Mouse (Mus musculus) large intestine, adult 2 months (tissue): ENCODE data around the gene Rbm20. TPM values are rescaled to one million over a fixed set of nuclear protein-coding genes. Genes with fewer than 3 reads are reported as not detected.

ENCODE experiments used
- DNase-seq: peaks from one replicate; pipeline ENCODE4 v3.0.0-alpha.2; 2012; ENCODE audit warnings: low read depth, low spot score
- whole genome bisulfite sequencing: fragments of 180-500 bp; shearing (Covaris S2); methylation state at CpG from one replicate; pipeline ENCODE4 v1.1.7; 2018; 5-methylcytosine and 5-hydroxymethylcytosine counted together
- polyA plus RNA-seq: library from polyadenylated mRNA; depleted of rRNA; stranded (reverse); fragments of >200 nt; gene quantifications from 2 replicates; pipeline ENCODE4 v1.2.3, GENCODE M21; 2012

Rbm20 gene
- polyA plus RNA-seq, 1 experiment, result 0.62 TPM

DNA sequence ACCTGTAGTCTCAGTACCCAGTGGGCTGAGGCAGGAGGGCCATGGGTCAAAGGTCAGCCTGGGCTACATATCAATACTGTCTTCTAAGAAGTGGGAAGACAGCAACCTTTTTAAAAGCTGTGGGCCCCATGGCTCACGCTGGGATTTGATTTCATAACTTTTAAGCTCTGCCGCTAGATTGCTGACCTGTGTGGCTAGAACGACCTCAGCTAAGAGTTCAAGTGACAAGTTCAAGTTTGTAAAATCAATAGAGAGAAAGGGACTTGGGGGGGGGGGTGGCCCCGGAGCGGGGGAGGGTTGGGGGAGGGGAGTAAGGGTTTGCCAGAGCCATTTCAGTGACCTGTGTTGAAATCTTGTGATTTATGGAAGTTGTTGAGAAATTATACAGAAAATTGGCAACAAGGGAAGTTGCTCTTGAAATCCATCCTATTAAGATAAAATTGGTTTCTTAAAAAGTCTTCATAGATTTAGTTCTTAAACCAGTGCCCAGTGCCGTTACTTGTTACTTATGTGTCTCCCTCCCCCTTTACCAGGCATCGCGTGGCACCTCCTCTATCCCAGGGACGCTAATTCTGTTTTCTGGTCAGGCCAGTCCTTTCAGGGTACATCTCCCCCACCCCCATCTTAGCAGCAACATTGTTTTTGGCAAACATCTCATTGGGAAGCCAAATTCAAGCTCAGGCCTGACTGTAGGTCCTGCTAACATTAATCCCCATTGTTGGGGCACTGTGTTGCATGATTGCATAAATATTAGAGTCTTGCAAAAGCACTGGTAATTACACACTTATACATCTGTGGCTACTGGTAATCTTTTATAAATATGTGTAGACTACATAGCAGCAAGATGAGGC, 103.9 kb downstream of the Rbm20 start:
- no peak for DNase-seq
- WGBS, result 76% methylated on average over 9 of the region's 9 CpGs

GRCm38 (mm10) chr19:53781826-53782225, 104.7 kb downstream of the Rbm20 start:
- DNase-seq, result no peak

GRCm38 (mm10) chr19:53785352-53785751, 108.2 kb downstream of the Rbm20 start:
- whole genome bisulfite sequencing, result 93% methylated on average over 3 of the region's 3 CpGs
- DNase-seq, result no peak

More at GRCm38 (mm10) chr19:53781826-53782225, 104.7 kb downstream of the Rbm20 start:
- 85% methylated on average over 7 of the region's 7 CpGs for WGBS

DNA sequence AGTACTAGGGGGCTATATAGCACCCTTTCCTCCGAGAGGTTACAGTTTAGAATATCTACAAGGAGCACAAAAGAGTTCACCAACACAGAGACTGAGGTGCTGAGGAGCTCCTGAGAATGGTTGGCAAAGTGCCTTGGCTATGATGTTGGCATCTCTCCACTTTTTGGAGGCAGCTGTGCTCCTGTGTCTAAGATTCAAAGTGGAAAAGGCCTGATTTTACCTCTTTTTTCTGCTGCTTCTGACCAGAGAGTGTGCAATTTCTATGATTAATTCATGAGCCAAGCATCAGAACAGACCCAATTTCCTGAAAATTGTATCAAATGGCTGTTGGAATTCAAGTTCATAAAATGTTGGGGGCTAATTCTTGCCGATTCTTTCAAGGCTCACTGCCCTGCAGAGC, 109.1 kb downstream of the Rbm20 start:
- 36% methylated on average over 2 of the region's 2 CpGs for WGBS

DNA sequence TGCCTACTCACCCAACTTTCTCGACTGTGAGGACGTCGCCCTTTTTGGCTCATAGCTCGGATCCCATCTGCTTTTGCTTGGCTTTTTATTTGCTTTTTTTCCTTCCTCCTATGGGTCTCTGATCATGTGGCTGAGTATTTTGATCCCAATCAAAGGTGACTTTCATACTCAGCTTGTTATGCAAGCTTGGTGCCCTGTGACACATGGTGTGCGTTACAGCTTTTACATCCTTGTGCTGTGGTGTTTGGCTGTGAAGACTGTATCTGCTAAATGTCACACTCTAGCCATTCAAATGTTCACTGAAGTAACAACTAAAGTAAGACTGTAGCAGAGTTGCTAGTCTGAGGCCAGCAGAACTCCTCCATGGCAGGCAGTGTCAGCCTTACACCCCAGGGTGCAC, 109.7 kb downstream of the Rbm20 start:
- no peak for DNase-seq
- 18% methylated on average over 5 of the region's 5 CpGs for WGBS

More for the DNA sequence above, 109.1 kb downstream of the Rbm20 start:
- no peak for DNase-seq

- 79% methylated on average over 14 of the region's 14 CpGs for WGBS
- no peak for DNase-seq
Measured at GRCm38 (mm10) chr19:53788621-53789331, 111.7 kb downstream of the Rbm20 start.

DNA sequence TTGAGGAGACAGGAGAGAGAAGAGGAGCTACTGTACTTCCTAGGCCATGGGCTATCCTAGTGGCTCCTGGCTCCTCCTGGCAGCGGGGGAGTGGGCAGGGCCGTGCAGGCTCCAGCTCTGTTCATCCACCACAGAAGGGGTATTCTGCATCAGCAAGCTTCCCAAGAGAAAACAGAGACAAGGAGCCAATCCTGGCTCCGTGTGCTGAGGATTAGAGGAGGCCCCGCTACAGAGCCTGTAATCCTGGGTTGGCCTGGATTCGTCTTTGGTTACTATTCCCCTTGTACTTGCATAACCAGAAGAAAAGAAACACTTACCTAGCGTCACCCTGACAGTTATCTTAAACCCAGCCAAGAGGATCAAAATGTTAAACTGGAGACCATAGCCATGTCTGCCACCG, 112.5 kb downstream of the Rbm20 start:
- 84% methylated on average over 7 of the region's 7 CpGs for WGBS
- no peak for DNase-seq

GRCm38 (mm10) chr19:53791751-53792720, 114.9 kb downstream of the Rbm20 start:
- WGBS, result 73% methylated on average over 20 of the region's 20 CpGs
- no peak for DNase-seq

DNA sequence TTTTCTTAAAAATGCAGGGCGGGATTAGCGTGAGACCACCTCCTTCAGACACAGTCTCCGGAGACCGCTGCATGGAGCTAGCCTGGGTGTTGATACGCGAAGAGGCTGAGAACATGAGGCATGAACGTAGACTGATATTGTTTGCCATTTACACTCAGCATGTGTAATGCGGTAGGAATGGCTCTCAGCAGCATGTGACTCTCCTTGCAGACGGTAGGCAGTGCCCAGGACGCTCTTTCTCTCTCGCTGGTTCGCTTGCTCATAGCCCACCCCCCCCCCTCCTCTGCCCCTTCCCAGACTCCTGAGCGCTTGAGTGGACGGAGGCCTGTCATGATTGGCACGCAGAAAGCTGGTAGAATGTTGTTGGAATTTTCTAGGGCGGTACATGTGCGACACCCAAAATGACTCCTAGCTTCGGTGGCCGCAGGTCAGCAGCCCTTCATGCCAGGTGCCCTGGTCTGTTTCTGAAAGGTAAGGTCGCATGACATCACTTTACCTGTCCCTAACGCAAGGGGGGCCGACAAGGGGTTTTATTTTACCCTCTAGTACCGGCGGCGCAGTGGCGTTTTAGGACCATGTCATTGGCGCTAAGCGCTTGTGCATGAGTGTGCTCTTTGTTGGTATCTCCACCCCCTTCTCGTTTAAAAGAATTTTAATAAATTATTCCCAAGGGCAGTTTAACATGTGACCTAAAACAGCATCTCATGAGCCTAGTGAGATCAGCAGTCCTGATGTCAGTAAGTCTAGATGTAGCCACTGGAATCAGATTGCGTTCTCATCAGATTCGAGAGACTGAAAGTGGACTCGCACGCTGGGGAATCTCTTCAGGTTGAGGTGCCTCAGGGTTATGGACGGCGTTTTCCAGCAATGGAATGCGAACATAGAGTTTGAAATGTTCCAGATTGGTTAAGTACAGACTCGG, 116.1 kb downstream of the Rbm20 start:
- WGBS, result 89% methylated on average over 37 of the region's 37 CpGs
- no peak for DNase-seq

DNA sequence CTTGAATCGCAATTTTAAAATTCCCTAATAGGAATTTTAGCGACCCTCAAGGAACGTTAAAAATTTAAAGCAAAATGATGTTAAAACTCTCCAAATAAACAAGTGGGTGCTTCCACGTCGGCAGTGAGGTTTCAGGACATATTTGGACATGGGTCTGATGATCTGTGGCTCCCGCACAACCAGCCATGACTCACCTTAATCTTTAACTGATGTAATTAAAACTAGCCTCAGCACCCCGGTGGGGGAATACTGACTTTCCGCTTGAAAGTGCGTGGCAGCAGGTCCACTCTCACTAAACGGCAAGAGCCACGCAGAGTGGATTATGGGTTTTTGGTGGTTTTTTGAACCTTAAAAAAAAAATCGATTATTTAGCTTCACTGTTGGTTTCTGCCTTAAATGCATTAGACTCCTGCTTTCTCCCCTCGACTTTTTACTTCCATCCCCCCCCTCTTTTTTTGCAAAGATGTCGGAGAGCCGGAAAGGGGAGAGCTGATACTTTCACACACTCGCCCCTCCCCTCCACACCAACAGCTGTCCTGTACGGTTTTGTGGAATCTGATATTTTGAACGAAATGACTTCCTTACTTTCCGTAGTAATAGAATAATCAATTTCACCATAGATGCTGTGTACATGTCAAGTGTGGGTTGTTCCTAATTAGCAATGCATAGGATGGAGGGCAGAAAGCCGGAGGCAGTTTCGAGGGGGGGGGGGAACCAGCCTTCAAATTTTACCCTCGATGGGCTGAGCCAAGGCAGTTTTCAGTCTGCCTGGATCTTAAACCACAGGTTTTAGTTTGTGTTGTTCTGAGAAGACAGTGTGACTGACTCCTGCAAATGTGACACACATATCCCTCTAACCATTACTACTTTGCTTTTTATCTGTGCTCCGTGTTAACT, 117.1 kb downstream of the Rbm20 start:
- WGBS, result 78% methylated on average over 23 of the region's 23 CpGs

GRCm38 (mm10) chr19:53794996-53795395, 117.9 kb downstream of the Rbm20 start:
- WGBS, result 86% methylated on average over 4 of the region's 4 CpGs
- DNase-seq, result no peak

More for the DNA sequence above, 117.1 kb downstream of the Rbm20 start:
- no peak for DNase-seq

GRCm38 (mm10) chr19:53796020-53796419, 118.9 kb downstream of the Rbm20 start:
- no peak for DNase-seq
- WGBS, result 34% methylated on average over 5 of the region's 5 CpGs

DNA sequence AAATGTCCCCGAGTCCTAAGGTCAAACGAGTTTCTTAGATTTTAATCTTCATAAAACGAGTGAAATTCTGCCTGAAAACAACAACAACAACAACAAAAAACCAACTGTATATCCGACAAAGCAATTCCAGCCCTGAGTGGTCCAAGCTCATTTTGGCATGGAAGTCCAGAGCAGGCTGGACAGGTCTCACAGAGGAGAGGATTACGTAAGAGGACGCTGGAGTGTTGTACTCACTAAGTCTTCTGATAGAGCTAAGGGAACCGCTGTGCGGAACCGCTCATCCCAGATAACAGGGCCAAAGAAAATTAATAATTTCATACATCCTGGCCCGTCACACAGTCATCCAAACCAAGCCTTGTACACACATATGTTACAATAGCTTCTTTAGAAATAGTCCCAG, 120.7 kb downstream of the Rbm20 start:
- 87% methylated on average over 10 of the region's 10 CpGs for WGBS
- DNase-seq, result no peak

DNA sequence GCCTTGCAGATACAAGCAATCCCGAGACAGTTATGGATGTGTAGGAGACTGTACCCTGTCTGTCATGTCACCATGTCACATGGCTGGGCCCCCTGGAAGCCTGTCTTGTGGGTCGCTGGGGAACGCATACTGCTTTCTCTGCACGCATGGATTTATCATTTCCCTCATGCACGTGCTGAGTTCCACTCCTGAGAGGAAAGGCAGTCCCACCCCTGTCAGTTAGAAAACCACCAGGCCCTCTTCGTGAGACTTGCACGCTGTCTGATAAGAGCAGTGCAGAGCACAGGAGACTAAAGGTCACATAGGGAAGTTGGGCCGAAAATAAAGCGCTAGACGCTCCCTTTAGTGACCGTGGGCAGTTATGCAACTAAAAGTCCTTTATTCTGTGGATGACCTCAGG, 122.8 kb downstream of the Rbm20 start:
- 50% methylated on average over 11 of the region's 11 CpGs for WGBS
- no peak for DNase-seq

DNA sequence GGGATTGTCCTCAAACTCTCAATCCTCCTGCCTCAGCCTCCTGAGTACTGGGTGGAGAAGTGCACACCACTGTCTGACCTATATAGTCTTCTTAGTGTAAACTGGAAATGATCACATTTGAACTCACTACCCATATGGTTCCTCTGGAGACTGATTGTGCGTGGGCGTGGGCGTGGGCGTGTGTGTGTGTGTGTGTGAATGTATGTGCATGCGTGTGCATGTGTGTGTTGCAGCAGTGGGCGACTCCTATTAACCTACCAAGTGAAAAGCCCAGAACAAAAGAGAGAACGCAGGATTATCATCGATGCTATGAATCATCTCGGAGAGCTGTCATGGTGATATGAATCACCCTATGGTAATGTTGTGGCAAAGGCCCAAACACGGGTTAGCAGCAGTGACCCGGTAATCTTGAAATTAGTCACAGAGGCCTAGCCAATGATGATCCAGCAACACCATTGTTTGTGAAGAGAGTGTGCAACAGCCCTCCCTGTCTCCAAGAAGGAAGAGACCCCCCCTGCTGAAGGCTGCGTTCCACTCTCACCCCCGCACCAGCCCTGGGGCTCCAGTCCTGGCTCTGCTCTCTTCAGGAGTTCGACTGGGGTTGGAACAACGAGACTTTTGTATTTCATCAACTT, 123.4 kb downstream of the Rbm20 start:
- 65% methylated on average over 15 of the region's 15 CpGs for WGBS
- DNase-seq, result no peak

- 82% methylated on average over 5 of the region's 5 CpGs for WGBS
- no peak for DNase-seq
Measured at GRCm38 (mm10) chr19:53801380-53801779, 124.3 kb downstream of the Rbm20 start.
